Mouse (Mus musculus) intestine, embryonic 16.5 days (tissue): ENCODE measurements around the gene Rnf220. TPM values are rescaled to one million over a fixed set of nuclear protein-coding genes. Genes with fewer than 3 reads are reported as not detected.

Experiments used
- ATAC-seq: fragments of 200-750 bp; cut with Nextera tagmentation; 2 replicates; pipeline ENCODE4 v1.8.0; 2017; ENCODE audit warnings: moderate TSS enrichment, moderate library complexity
- H3K27ac ChIP-seq: fragments of 300-500 bp; sonication (generic); 2 replicates; pipeline ENCODE4 v1.5.1; 2014; ENCODE audit warnings: mild to moderate bottlenecking, low read length
- H3K27me3 ChIP-seq: fragments of 300-500 bp; sonication (generic); replicated peaks from 2 replicates; pipeline ENCODE4 v1.6.1; 2014; ENCODE audit warnings: low read length, control low read depth, mixed read lengths; ENCODE audit not compliant: control insufficient read depth, insufficient read depth
- H3K36me3 ChIP-seq: fragments of 300-500 bp; sonication (generic); 2 replicates; pipeline ENCODE4 v1.6.1; 2014; ENCODE audit warnings: low read length, control low read depth; ENCODE audit not compliant: control insufficient read depth, insufficient read depth
- H3K4me1 ChIP-seq: fragments of 300-500 bp; sonication (generic); 2 replicates; pipeline ENCODE4 v1.6.1; 2014; ENCODE audit warnings: low read length, control low read depth, mixed read lengths; ENCODE audit not compliant: control insufficient read depth, insufficient read depth
- H3K4me2 ChIP-seq: fragments of 300-500 bp; sonication (generic); 2 replicates; pipeline ENCODE4 v1.6.1; 2014; ENCODE audit warnings: low read depth, low read length, control low read depth
- H3K4me3 ChIP-seq: fragments of 300-500 bp; sonication (generic); 2 replicates; pipeline ENCODE4 v1.5.1; 2014; ENCODE audit warnings: mild to moderate bottlenecking, low read length
- H3K9ac ChIP-seq: fragments of 300-500 bp; sonication (generic); 2 replicates; pipeline ENCODE4 v1.6.1; 2014; ENCODE audit warnings: low read depth, low read length
- H3K9me3 ChIP-seq: fragments of 300-500 bp; sonication (generic); 2 replicates; pipeline ENCODE4 v1.6.1; 2016; ENCODE audit warnings: low read length, control low read depth; ENCODE audit not compliant: control insufficient read depth
- WGBS: fragments of 180-500 bp; shearing (Covaris S2); extraction: QIAGEN DNeasy Blood & Tissue Kit; methylation state at CpG from one replicate; pipeline ENCODE4 v1.1.7; 2014; 5-methylcytosine and 5-hydroxymethylcytosine counted together
- polyA plus RNA-seq: library from polyadenylated mRNA; unstranded; fragments of >200 nt; fragmentation: Nextera tagmentation; extraction: Ambion mirVana; gene quantifications from 2 replicates; pipeline ENCODE4 v1.2.1, GENCODE M21; 2015

Gene Rnf220
- polyA plus RNA-seq, 1 experiment from 2014 or later = 49.0 TPM

GRCm38 (mm10) chr4:117491840-117492239, 5.0 kb downstream of the Rnf220 start:
- Histone ChIP-seq H3K4me1 (peaks cover 24% of the 10 kb centered on the region), H3K36me3 (no peaks in the 10 kb centered on the region), H3K9ac (no peak overlapping the region), H3K4me2 (no peak overlapping the region), H3K4me3 (no peak overlapping the region), H3K27me3 (peaks cover 66% of the 10 kb centered on the region), H3K27ac (no peak overlapping the region), H3K9me3 (no peaks in the 10 kb centered on the region)
- WGBS = 72% methylated on average over 6 of the region's 6 CpGs
- no peak for ATAC-seq

DNA sequence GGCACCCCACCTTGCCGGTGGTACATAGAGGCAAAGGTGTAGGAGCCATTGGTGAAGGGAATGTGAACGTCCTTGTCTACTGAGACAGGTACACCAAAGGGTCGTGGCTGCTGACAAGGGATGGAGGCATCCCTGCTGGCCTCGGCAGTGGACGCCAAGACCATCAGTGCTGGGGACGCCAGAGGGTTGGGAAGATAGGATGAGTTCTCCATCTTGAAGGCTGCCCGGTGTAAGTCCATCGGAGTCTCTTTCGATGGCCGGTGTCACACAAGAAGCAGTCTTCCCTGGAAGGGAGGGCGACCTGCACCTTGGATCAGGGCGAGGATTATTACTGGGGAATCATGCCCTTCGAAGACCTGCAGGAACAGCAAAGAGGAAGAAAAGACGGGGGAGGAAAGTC, 6.9 kb downstream of the Rnf220 start:
- ATAC-seq = no peak
- peaks cover 65% of the 10 kb centered on the region for H3K27me3 ChIP-seq
- H3K27ac ChIP-seq = no peak overlapping the region
- no peak overlapping the region for H3K4me3 ChIP-seq
- H3K4me2 ChIP-seq = no peak overlapping the region
- no peaks in the 10 kb centered on the region for H3K9me3 ChIP-seq
- H3K36me3 ChIP-seq = no peaks in the 10 kb centered on the region
- peaks cover 10% of the 10 kb centered on the region for H3K4me1 ChIP-seq
- H3K9ac ChIP-seq = no peak overlapping the region
- 84% methylated on average over 14 of the region's 14 CpGs for WGBS

DNA sequence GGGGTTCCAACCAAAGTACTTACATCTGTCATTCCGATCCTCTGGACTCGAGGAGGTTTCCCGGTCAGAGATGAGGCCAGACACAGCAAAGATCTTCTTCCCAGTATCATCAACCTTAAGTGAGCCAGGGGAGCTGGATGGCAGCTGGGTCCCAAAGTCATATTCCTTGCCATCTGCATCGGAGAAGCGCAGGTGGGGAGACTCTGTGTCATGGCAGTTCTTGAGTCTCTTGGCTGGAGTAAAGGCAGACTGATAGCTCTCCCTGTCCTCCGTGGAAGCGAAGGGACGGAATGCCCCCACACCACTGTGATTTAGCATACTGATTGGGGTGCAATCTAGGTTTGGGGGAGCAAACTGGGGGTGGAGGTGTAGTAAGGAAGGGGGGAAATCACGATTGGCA, 7.3 kb downstream of the Rnf220 start:
- H3K4me3 ChIP-seq = no peak overlapping the region
- WGBS = 89% methylated on average over 9 of the region's 9 CpGs
- no peak for ATAC-seq

DNA sequence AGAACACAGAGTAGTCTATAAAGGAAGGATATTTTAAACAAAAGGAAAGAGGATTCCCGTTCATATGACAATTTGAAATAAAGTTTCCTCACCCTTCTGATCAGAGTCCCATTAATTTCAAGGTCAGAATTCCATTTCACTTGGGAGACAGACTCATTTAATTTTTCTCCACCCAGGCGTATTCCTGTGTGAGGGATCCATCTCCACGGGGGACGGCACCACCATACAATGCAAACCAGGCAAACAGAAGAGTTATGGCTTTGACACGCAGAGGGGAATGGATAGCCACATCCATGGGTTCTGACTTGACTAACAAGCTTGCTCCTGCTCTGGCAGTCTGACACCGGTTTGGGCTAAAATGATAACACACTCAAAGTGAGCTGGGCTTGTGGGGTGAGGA, 9.4 kb downstream of the Rnf220 start:
- peaks cover 67% of the 10 kb centered on the region for H3K27me3 ChIP-seq
- ATAC-seq = no peak
- WGBS = 64% methylated on average over 6 of the region's 6 CpGs

More for the DNA sequence above, 7.3 kb downstream of the Rnf220 start:
- no peaks in the 10 kb centered on the region for H3K36me3 ChIP-seq
- no peak overlapping the region for H3K9ac ChIP-seq
- H3K9me3 ChIP-seq = no peaks in the 10 kb centered on the region
- no peak overlapping the region for H3K27ac ChIP-seq
- H3K4me1 ChIP-seq = peaks cover 8% of the 10 kb centered on the region
- H3K27me3 ChIP-seq = peaks cover 66% of the 10 kb centered on the region
- no peak overlapping the region for H3K4me2 ChIP-seq

DNA sequence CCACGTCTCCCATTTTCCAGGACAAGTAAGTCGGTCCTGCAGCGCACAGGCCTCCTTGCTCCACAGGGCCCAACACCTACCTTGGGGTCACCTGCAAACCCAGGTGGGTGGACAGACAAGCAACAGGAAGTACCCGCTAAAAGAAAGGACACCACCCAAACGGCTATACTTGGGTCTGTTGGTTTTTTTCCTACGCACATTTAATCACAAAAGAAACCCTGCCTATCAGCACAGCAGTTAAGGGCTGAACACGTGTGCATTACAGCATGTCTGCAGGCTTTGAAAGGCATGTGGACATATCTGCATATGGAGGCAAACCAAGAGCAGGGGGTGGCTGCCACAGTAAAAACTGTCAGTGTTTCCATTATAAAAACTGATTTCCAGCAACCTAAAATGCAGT, 10.7 kb downstream of the Rnf220 start:
- Histone ChIP-seq H3K4me1 (peaks cover 7% of the 10 kb centered on the region), H3K9ac (no peak overlapping the region), H3K4me2 (no peak overlapping the region), H3K27me3 (peaks cover 60% of the 10 kb centered on the region), H3K4me3 (no peak overlapping the region), H3K9me3 (no peaks in the 10 kb centered on the region), H3K36me3 (no peaks in the 10 kb centered on the region), H3K27ac (no peak overlapping the region)
- ATAC-seq = no peak
- WGBS = 83% methylated on average over 7 of the region's 7 CpGs

More for the DNA sequence above, 9.4 kb downstream of the Rnf220 start:
- H3K4me1 ChIP-seq = peaks cover 7% of the 10 kb centered on the region
- no peak overlapping the region for H3K4me2 ChIP-seq
- H3K36me3 ChIP-seq = no peaks in the 10 kb centered on the region
- no peak overlapping the region for H3K27ac ChIP-seq
- no peak overlapping the region for H3K4me3 ChIP-seq
- no peak overlapping the region for H3K9ac ChIP-seq
- no peaks in the 10 kb centered on the region for H3K9me3 ChIP-seq

GRCm38 (mm10) chr4:117485045-117485780, 11.6 kb downstream of the Rnf220 start:
- peaks cover 54% of the 10 kb centered on the region for H3K27me3 ChIP-seq
- ATAC-seq = no peak

GRCm38 (mm10) chr4:117484256-117485044, 12.4 kb downstream of the Rnf220 start:
- Histone ChIP-seq H3K4me3 (peak overlapping the region; percentile 59), H3K27me3 (peaks cover 46% of the 10 kb centered on the region), H3K36me3 (no peaks in the 10 kb centered on the region), H3K27ac (no peak overlapping the region), H3K4me1 (peaks cover 7% of the 10 kb centered on the region), H3K9ac (peak overlapping the region; percentile 63), H3K4me2 (peak overlapping the region; percentile 89), H3K9me3 (no peaks in the 10 kb centered on the region)
- WGBS = under 1% methylated on average over 68 of the region's 69 CpGs
- peak; percentile 71 for ATAC-seq

More at GRCm38 (mm10) chr4:117485045-117485780, 11.6 kb downstream of the Rnf220 start:
- 35% methylated on average over 13 of the region's 13 CpGs for WGBS
- Histone ChIP-seq H3K4me3 (peak overlapping the region; percentile 59), H3K4me1 (peaks cover 7% of the 10 kb centered on the region), H3K36me3 (no peaks in the 10 kb centered on the region), H3K9ac (0 out of 2 replicates have a peak overlapping the region, but pooled peaks have one; percentile 63), H3K27ac (no peak overlapping the region), H3K9me3 (no peaks in the 10 kb centered on the region), H3K4me2 (peak overlapping the region; percentile 89)

GRCm38 (mm10) chr4:117483931-117484255, 13.0 kb downstream of the Rnf220 start:
- WGBS = under 1% methylated on average over 15 of the region's 15 CpGs
- Histone ChIP-seq H3K27ac (no peak overlapping the region), H3K4me3 (peak overlapping the region; percentile 59), H3K4me2 (peak overlapping the region; percentile 89), H3K9me3 (no peaks in the 10 kb centered on the region), H3K4me1 (peaks cover 7% of the 10 kb centered on the region), H3K36me3 (no peaks in the 10 kb centered on the region), H3K9ac (peak overlapping the region; percentile 63), H3K27me3 (peaks cover 43% of the 10 kb centered on the region)
- ATAC-seq = no peak

- WGBS = 82% methylated on average over 5 of the region's 5 CpGs
- Histone ChIP-seq H3K4me3 (no peak overlapping the region), H3K9me3 (no peaks in the 10 kb centered on the region), H3K4me2 (no peak overlapping the region), H3K36me3 (no peaks in the 10 kb centered on the region), H3K27me3 (peaks cover 29% of the 10 kb centered on the region), H3K27ac (no peak overlapping the region), H3K9ac (no peak overlapping the region), H3K4me1 (peaks cover 18% of the 10 kb centered on the region)
- ATAC-seq = no peak
These were observed 14.7 kb downstream of the Rnf220 start for GRCm38 (mm10) chr4:117482103-117482502.
